Mouse (Mus musculus): ENCODE measurements around the gene Cxcl3. TPM values are rescaled to one million over a fixed set of nuclear protein-coding genes. Genes with fewer than 3 reads are reported as not detected.

The Cxcl3 gene
- polyA plus RNA-seq (2015; fragmentation: Nextera tagmentation; extraction: Ambion mirVana) = not detected in 2 replicates

- Histone ChIP-seq H3K4me3 (ENCODE audit: low read depth, low read length) (peak within 1 kb of the TSS; percentile 15), H3K9me3 (ENCODE audit: low read length) (no peaks in the 10 kb centered on the region), H3K27ac (ENCODE audit: low read depth) (no peak within 1 kb of the TSS), H3K9ac (replicated peaks) (no peak within 1 kb of the TSS), H3K36me3 (replicated peaks; ENCODE audit: insufficient read depth, low read length) (no peaks in the 10 kb centered on the region), H3K4me1 (ENCODE audit: insufficient read depth) (peaks cover 7% of the 10 kb centered on the region; the same call in 1 of the 2 replicates), H3K27me3 (ENCODE audit: insufficient read depth, low read length) (no peaks in the 10 kb centered on the region), H3K4me2 (ENCODE audit: low read depth, low read length) (peak within 1 kb of the TSS; percentile 59)
- DNase-seq (peak; percentile 57), ATAC-seq (peak; percentile 55)
- 13% methylated on average over 26 of the region's 26 CpGs for WGBS (ENCODE audit: insufficient replicate concordance)
- TF ChIP-seq CTCF (IDR thresholded peaks at IDR 0.05; ENCODE audit: low read depth) (peak; percentile 58), EP300 (IDR thresholded peaks at IDR 0.05; ENCODE audit: low read depth) (no peak)
These were observed at the start of gene Cxcl3 for GRCm38 (mm10) chr5:90785659-90786588. Gene Cxcl3 (plus strand): TSS chr5:90786103.

GRCm38 (mm10) chr5:90742029-90742428 lies 43.9 kb upstream of the Cxcl3 start:
- Histone ChIP-seq H3K4me2 (ENCODE audit: low read depth, low read length) (no peak overlapping the region), H3K4me1 (ENCODE audit: insufficient read depth) (no peaks in the 10 kb centered on the region; the same call in 1 of the 2 replicates), H3K4me3 (ENCODE audit: low read depth, low read length) (no peak overlapping the region), H3K36me3 (replicated peaks; ENCODE audit: insufficient read depth, low read length) (no peaks in the 10 kb centered on the region), H3K27me3 (ENCODE audit: insufficient read depth, low read length) (no peaks in the 10 kb centered on the region), H3K9ac (replicated peaks) (no peak overlapping the region), H3K9me3 (ENCODE audit: low read length) (no peaks in the 10 kb centered on the region), H3K27ac (ENCODE audit: low read depth) (no peak overlapping the region)
- no peak for TF ChIP-seq CTCF (IDR thresholded peaks at IDR 0.05; ENCODE audit: low read depth)
- TF ChIP-seq EP300 (IDR thresholded peaks at IDR 0.05; ENCODE audit: low read depth) = 0 out of 2 replicates have a peak, but pooled peaks have one; percentile 12
- peak; percentile 23 for DNase-seq
- ATAC-seq = peak; percentile 82
- WGBS (ENCODE audit: insufficient replicate concordance) = 28% methylated on average over 4 of the region's 4 CpGs

GRCm38 (mm10) chr5:90753934-90754333 lies 32.0 kb upstream of the Cxcl3 start:
- TF ChIP-seq CTCF (IDR thresholded peaks at IDR 0.05; ENCODE audit: low read depth) (no peak), EP300 (IDR thresholded peaks at IDR 0.05; ENCODE audit: low read depth) (no peak)
- Histone ChIP-seq H3K27ac (ENCODE audit: low read depth) (no peak overlapping the region), H3K4me3 (ENCODE audit: low read depth, low read length) (no peak overlapping the region), H3K4me2 (ENCODE audit: low read depth, low read length) (no peak overlapping the region), H3K27me3 (ENCODE audit: insufficient read depth, low read length) (no peaks in the 10 kb centered on the region), H3K9ac (replicated peaks) (no peak overlapping the region), H3K9me3 (ENCODE audit: low read length) (no peaks in the 10 kb centered on the region), H3K36me3 (replicated peaks; ENCODE audit: insufficient read depth, low read length) (no peaks in the 10 kb centered on the region), H3K4me1 (ENCODE audit: insufficient read depth) (peaks cover 3% of the 10 kb centered on the region; the same call in 1 of the 2 replicates)
- DNase-seq = no peak
- no peak for ATAC-seq
- WGBS (ENCODE audit: insufficient replicate concordance) = 84% methylated on average over 1 of the region's 1 CpGs

- WGBS (ENCODE audit: insufficient replicate concordance) = 34% methylated on average over 5 of the region's 5 CpGs
- no peaks in the 10 kb centered on the region for H3K9me3 ChIP-seq (ENCODE audit: low read length)
- ATAC-seq (no peak), DNase-seq (no peak)
- no peak overlapping the region for H3K27ac ChIP-seq (ENCODE audit: low read depth)
- H3K4me1 ChIP-seq (ENCODE audit: insufficient read depth) = peaks cover 9% of the 10 kb centered on the region; the same call in 1 of the 2 replicates
- H3K4me3 ChIP-seq (ENCODE audit: low read depth, low read length) = no peak overlapping the region
- H3K27me3 ChIP-seq (ENCODE audit: insufficient read depth, low read length) = peaks cover 6% of the 10 kb centered on the region
- no peak for TF ChIP-seq CTCF (IDR thresholded peaks at IDR 0.05; ENCODE audit: low read depth)
- no peak for TF ChIP-seq EP300 (IDR thresholded peaks at IDR 0.05; ENCODE audit: low read depth)
- H3K9ac ChIP-seq (replicated peaks) = no peak overlapping the region
- no peaks in the 10 kb centered on the region for H3K36me3 ChIP-seq (replicated peaks; ENCODE audit: insufficient read depth, low read length)
- no peak overlapping the region for H3K4me2 ChIP-seq (ENCODE audit: low read depth, low read length)
These were observed 27.8 kb upstream of the Cxcl3 start for GRCm38 (mm10) chr5:90758020-90758605.

- Histone ChIP-seq H3K9me3 (ENCODE audit: low read length) (no peaks in the 10 kb centered on the region), H3K4me1 (ENCODE audit: insufficient read depth) (peaks cover 9% of the 10 kb centered on the region; the same call in 1 of the 2 replicates), H3K4me2 (ENCODE audit: low read depth, low read length) (peak within 1 kb of the TSS; percentile 36; the same call in 1 of the 2 replicates), H3K9ac (replicated peaks) (no peak within 1 kb of the TSS), H3K4me3 (ENCODE audit: low read depth, low read length) (0 out of 2 replicates have a peak within 1 kb of the TSS, but pooled peaks have one; percentile 19), H3K27ac (ENCODE audit: low read depth) (no peak within 1 kb of the TSS), H3K36me3 (replicated peaks; ENCODE audit: insufficient read depth, low read length) (no peaks in the 10 kb centered on the region), H3K27me3 (ENCODE audit: insufficient read depth, low read length) (peaks cover 6% of the 10 kb centered on the region)
- 7% methylated on average over 32 of the region's 32 CpGs for WGBS (ENCODE audit: insufficient replicate concordance)
- no peak for TF ChIP-seq EP300 (IDR thresholded peaks at IDR 0.05; ENCODE audit: low read depth)
- no peak for TF ChIP-seq CTCF (IDR thresholded peaks at IDR 0.05; ENCODE audit: low read depth)
- ATAC-seq (no peak), DNase-seq (no peak)
These were observed 26.5 kb upstream of the Cxcl3 start, which contains the start of gene Cxcl5 for GRCm38 (mm10) chr5:90759077-90760065. Gene Cxcl5 (plus strand): TSS chr5:90759360.
